Mouse (Mus musculus) erythroblast, embryonic 14.5 days (primary cell): ENCODE data around the gene Muc5b.

Experiments
- GATA1 ChIP-seq: IDR thresholded peaks from 2 replicates; pipeline ENCODE4 v1.6.1; 2012; ENCODE audit warnings: low read length, inconsistent platforms, mixed read lengths
- TAL1 ChIP-seq: IDR thresholded peaks from 3 replicates; pipeline ENCODE4 v1.6.1; 2012; ENCODE audit warnings: low read length, inconsistent platforms, mixed read lengths

DNA sequence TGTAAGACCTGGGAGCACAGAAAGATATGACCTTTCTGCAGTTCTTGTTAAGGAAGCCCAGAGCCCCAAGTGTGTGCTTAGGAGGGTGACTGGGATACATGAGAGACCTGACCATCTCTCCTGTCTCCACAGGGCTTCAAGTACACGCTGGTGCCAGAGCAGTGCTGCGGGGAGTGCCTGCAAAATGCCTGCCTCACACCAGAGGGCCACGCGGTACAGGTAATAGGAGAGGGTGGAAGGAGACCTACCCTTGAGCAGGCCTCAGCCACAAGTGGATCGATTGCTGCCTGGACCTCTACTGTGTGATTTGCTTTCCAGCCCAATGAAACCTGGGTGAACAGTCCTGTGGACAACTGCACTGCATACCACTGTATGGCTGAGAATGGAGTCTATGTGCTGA lies 31.7 kb downstream of the Muc5b start:
- TF ChIP-seq GATA1 = no peak
- no peak for TF ChIP-seq TAL1
